Mouse (Mus musculus) cerebellum, adult (tissue): ENCODE measurements around the gene Tada2b.

ENCODE experiments used
- ATAC-seq: cut with Nextera tagmentation; 2 replicates; pipeline ENCODE4 v1.9.2; 2017; ENCODE audit warnings: mild to moderate bottlenecking, moderate library complexity, mixed read lengths; ENCODE audit not compliant: insufficient number of reproducible peaks, low FRiP score, low TSS enrichment

Tada2b gene

DNA sequence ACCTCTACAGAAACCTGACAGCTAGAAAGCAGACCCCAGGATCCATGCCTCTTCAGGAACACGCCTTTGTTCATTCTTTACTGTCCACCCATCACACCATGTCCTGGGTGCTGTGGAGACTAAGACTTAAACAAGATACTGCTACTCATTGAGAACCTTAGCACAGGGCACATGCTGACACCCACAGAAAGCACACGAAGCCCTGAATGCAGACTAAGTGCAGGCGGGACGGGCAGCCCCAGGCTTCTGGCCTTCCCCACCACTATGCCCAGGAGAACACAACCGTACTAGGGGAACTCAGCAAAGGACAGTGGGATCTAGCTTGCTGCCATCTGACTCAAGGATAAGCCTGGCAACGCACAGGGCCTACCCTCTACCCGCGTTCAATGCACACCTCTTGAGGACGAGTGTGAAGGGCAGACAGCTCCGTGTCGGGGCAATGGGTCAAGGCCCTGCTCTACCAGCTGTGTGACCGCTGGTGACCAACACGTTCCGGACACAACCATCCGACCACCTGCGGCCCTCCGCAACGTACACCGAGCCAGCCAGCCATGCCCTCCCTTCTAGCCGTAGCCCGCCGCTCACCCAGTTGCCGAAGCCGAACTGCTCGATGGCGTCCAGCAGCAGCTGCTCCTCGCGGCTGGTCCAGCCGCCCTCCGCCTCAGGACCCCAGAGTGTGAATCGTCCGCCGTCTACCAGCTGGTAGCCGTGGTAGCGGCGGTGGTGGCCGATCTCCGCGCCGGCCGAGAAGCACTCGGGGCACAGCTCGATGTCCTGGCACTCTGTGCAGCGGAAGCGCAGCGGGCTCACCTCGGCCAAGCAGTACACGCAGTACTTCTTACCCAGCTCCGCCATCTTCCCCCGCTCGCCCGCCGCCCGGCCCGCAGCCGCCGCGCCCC, 633 bp downstream of the Tada2b start:
- peak; percentile 26; the same call in 1 of the 2 replicates for ATAC-seq

DNA sequence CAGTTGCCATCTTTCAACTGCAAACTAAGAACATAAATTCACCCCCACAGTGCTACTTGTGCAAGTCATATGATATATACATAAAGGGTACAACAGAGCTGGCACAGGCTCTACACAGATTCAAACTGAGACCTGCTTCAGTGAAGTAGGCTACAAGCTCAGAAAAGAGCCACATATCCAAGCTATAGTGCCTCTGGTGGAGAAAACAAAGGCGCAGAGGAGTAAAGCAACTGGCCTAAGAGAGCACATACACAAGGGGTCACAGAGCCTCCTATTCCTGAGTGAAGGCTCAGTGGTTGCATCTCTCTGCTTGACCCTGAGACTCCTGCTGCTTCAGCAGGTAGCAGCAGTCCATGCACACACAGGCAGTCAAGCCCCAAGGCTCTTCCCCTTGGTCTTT, 3.0 kb downstream of the Tada2b start:
- no peak for ATAC-seq

GRCm38 (mm10) chr5:36480398-36480797, 3.7 kb downstream of the Tada2b start:
- no peak for ATAC-seq

DNA sequence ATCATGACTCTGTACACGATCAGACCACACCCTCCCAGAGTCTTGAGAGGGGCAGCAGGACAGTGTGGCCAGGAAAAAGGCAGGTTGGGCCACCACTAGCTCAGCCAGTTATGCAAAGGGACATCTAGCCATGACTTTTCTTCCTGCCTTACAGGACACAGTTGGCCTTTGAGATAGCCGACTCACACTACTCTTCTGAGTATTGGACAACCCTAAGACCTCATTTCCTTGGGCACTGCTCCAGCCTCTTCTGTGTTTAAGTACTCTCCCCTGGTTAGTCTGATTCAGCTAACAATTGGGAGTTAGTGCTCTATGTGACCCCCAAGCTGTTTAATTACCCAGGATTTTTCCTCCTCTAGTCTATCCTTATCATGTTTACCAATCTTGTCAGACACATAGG, 4.3 kb downstream of the Tada2b start:
- ATAC-seq, result no peak

DNA sequence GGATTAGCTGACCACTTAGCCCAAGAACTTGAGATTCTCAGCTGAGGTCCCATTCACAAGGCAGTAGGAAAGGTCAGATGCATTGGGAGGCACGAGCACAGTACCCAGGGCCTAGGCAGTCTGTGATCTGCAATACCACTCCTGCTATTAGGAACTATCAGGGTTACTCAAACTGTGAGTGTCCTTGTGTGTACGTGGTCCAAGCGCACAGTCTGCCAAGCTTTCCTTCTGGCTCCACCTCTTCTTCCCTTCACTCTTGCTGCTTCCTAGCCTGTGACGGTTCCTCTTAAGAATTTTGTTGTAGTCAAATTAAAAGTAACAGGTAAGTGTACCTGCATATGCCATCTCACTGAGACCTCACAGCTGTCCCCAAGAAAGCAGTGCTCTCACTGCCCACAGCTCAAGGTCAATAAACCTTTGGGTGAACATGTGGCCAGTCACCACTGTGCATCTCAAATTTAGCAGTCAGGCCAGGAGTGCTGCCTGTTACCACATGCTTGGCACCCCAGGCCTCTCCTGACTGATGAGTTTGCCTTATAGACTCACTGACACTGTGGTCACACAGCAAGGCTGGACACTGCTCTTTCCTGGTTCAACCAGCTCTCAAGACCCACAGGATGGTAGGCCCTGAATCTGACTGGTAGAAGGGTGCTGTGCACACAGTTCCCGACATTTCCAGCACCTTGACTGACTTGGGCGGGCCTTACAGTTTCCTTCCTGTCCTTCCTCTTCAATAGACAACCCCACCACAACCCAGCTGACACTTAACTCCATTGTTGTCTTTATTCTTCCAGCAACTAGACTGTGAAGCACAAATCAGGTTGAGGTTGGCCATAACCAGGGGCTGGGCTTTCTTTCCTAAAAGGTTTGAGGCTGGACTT, 5.3 kb downstream of the Tada2b start:
- no peak for ATAC-seq

DNA sequence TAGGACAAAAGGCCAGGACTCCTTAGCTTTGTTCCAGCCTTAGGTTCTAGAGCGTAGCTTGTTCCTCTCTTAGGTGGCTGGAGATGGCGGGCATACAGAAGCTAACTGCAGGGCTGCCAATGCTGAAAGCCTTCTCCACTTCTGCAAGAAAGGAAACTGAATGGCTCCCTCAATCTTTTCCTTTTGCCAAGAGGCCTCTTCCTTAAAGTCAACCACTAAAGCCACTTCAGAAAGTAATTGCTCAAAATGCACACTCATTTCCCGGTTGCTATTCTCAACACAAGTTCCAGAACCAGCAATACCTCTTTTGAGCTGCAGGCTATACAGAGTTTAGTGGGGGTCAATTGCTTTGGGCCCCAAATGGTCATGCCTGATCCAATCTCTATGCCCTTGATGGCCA, 6.6 kb downstream of the Tada2b start:
- ATAC-seq, result no peak

GRCm38 (mm10) chr5:36474283-36474682, 9.8 kb downstream of the Tada2b start:
- ATAC-seq, result no peak

GRCm38 (mm10) chr5:36472876-36473655, 11.0 kb downstream of the Tada2b start:
- no peak for ATAC-seq

DNA sequence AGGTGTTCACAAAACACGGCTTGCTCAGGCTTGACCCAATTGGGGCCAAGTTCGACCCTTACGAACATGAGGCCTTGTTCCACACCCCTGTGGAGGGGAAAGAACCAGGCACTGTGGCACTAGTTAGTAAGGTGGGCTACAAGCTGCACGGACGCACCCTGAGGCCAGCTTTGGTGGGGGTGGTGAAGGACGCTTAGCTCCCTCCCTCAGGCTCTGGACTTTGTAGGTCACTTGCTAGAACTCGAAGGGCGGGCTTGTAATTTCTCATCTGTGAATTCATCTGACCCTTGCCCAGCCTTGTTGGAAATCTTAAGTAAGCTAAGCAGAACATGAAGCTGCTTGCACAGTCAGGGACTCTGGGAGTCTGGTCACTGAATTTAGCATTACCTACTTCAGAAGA, 12.9 kb downstream of the Tada2b start:
- ATAC-seq, result no peak

DNA sequence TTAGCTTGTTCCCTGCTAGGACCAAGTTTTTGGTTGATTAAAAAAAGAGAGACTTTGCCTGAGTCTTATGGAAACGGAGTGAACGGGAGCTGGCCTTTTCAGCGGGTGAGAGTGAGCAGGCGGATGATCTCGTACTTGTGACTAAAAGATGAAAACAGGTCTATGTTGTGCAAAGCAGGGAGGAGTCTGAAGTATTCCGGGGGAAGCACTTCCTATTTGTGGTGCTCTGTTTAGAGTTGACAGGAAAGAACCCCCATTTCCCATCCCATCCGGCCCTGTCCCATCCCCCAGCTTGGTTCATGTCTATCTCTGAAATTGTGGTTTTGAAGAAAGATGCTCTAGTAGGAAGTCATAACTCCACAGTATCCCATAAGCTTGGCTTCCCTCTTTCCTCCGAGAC, 18.2 kb downstream of the Tada2b start:
- ATAC-seq, result no peak

DNA sequence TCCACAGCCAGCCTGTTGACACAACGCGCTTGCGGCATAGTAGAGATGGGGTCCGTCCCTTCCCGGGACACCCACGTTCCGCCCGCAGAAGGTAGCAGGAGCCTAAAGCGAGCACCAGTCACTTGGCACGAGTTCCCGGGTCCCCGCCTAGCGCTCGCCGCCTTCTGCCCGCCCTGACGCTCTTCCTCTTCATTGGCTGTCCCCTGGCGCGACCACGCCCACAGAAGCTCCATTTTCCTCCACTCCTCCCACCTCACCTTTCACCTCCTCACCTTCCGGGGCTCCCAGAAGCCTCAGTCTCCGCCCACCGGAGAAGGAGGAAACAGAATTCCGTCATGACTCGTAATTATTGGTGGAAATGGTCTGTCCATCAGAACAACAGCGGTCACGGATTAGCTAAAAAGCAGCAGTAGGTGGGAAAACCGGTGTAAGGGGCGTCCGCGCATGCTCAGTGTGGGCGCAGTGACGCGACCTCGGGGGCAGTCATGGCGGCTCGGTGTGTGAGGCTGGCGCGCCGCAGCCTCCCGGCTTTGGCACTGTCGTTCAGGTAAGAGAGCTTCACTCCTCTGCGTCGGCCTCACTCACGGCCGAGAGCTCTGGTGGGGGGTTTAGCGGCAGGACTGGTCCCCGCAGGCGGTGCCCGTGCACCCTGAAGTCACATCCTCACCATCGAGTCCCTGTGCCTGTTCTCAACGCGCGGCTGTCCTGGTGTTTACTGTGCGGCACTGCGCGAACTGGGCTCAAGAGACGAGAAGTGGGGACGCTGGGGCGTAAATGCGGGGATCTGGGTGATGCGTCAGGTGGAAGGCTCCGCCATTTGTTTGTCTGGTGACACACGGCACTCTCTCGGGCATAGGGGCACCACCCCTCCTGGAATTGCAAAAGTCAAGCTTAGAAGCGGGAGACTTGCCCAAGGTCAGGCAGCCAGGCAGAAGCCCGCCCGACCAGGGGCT, 19.1 kb downstream of the Tada2b start, which contains the start of gene Grpel1:
Gene Grpel1 (plus strand): TSS at position 290 of the 953 bp plus-strand sequence.
- peak; percentile 96 for ATAC-seq

DNA sequence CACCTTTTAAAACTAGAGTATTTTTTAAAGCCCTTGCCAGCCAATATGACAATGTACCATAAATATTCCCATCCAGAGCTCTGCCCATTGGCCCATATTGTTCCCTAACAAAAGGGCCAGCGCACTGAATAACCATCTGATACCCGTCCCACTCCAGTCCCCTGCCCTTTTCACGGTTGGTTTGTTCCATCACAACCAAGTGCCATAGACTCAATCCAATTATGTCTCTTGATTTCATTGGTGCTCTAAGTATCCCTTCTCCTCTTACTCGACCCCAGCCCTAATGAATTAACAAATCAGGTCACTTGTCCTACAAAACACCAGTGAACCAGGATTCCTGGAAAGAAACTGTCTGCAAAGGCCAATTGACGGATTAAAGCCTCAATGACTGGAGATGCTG, 20.7 kb downstream of the Tada2b start:
- ATAC-seq, result no peak

- no peak for ATAC-seq
These were observed 21.3 kb downstream of the Tada2b start for GRCm38 (mm10) chr5:36462810-36463209.

DNA sequence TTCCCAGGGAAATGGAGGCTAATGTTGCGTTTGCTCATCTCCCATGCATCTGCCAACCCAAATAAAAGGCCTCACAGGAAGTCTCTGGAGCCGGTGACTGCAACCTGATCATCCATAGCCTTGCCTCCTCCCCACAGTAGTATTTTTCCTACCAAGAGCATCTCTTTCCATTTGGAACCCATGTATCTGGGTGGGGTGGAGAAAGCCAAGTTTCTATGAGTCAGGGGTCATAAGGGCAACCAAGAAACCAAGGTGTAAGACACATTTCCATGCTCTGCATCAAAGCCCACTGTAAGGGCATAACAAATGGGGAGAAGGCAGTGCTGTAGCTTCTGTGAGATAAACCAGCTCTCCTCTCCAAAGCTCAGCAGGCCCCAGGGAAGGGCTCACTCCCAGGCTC, 22.9 kb downstream of the Tada2b start:
- no peak for ATAC-seq

DNA sequence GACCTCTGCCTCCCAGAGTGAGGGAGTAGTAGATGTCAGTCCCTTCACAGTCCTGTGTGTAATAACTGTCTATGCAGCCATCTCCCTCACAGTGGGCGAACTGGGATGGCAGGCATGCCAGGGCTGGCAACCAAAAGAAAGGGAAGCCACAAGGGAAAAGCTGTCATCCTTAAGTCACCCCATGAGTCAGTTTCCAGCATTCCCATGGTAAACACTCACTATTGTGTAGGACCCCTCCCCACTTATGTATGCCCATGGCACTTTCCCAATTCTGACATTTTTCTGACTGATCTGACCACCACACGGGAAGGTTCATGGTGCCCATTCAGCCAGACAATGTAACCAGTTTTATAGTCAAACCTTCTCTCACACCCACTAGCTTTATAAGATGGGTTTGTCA, 23.4 kb downstream of the Tada2b start:
- no peak for ATAC-seq

- ATAC-seq, result no peak
These were observed 25.2 kb downstream of the Tada2b start for GRCm38 (mm10) chr5:36458926-36459325.

DNA sequence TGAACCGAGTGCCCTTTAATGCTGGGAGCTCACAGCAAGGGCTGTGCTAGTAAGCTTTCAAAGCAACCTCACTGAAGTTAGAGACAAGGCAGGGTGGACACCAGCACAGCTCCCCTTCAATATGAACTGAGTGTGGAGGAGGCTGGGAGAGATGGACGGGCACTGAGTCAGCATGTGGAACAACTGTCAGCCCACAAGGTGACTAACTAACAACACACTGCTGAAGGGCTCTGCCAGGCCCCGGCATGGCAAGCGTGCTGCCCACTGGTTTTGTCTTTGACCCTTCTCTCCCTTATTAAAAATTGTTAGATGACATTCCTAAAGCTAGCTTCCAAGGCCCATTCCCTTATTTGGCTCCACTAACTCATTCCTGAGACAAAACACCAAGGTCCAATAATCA, 26.4 kb downstream of the Tada2b start:
- ATAC-seq, result no peak

DNA sequence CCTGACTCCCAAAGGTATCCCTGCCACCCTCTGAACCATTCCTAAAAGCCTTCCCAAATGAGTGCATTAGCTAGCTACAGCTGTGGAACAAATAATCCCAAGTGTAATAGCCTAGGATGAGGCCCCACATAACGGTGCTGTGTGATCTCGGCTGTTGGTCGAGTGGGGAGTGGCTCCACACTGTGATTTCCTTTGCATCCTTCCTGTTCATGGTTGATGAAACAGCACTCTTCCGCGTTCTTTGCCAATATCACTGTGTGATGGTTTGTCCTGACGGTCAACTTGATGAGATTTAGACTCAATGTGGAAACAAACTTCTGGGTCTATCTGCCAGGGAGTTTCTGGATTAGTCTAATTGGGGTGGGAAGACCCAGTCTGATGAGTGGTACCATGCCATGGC, 31.3 kb downstream of the Tada2b start:
- ATAC-seq, result no peak

DNA sequence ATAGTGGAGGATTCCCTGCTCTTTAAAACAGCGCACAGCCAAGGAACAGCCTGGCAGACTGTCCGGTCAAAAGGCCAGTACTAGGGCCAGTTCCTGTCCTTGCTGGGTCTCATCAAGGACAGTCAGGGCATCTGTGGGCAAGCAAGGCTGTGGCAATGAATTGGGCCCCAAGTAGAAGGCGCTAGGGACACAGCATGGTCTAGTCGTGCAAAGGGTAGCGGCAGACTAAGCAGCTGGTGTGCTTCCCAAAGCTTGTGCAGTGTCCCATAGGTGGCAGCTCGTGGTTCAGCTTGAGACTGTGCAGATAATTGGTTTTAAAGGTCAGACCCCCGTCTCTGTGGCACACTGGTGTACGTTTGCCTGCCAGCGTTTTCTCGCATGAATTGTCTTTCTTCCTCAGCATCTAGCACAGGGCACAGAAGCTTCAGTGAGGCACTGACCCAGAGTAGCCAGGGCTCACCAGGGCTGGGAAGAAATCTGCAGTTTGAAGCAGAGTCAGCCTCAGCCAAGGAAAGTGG, 32.2 kb downstream of the Tada2b start:
- ATAC-seq, result no peak
